Mouse (Mus musculus) forebrain, embryonic 12.5 days (tissue): Measurements from ENCODE around the gene 2010111I01Rik. TPM values are rescaled to one million over a fixed set of nuclear protein-coding genes. Genes with fewer than 3 reads are reported as not detected.

Source experiments
- ATAC-seq: fragments of 200-750 bp; cut with Nextera tagmentation; 2 replicates; pipeline ENCODE4 v1.8.0; 2017; ENCODE audit warnings: moderate TSS enrichment; ENCODE audit not compliant: low FRiP score
- H3K27ac ChIP-seq: fragments of 300-500 bp; sonication (generic); 2 replicates; pipeline ENCODE4 v1.5.1; 2016; ENCODE audit warnings: mild to moderate bottlenecking
- H3K27me3 ChIP-seq: fragments of 300-500 bp; sonication (generic); 2 replicates; pipeline ENCODE4 v1.6.1; 2016; ENCODE audit warnings: mild to moderate bottlenecking
- H3K36me3 ChIP-seq: fragments of 300-500 bp; sonication (generic); replicated peaks from 2 replicates; pipeline ENCODE4 v1.6.1; 2016; ENCODE audit warnings: mild to moderate bottlenecking
- H3K4me1 ChIP-seq: fragments of 300-500 bp; sonication (generic); 2 replicates; pipeline ENCODE4 v1.6.1; 2016
- H3K4me2 ChIP-seq: fragments of 300-500 bp; sonication (generic); 2 replicates; pipeline ENCODE4 v1.6.1; 2016; ENCODE audit warnings: mild to moderate bottlenecking, moderate library complexity
- H3K4me3 ChIP-seq: fragments of 300-500 bp; sonication (generic); replicated peaks from 2 replicates; pipeline ENCODE4 v1.5.1; 2016; ENCODE audit warnings: mild to moderate bottlenecking
- H3K9ac ChIP-seq: fragments of 300-500 bp; sonication (generic); 2 replicates; pipeline ENCODE4 v1.6.1; 2016; ENCODE audit warnings: mild to moderate bottlenecking
- H3K9me3 ChIP-seq: fragments of 300-500 bp; sonication (generic); 2 replicates; pipeline ENCODE4 v1.6.1; 2016
- WGBS: fragments of 180-500 bp; shearing (Covaris S2); methylation state at CpG from one replicate; pipeline ENCODE4 v1.1.7; 2016; 5-methylcytosine and 5-hydroxymethylcytosine counted together
- polyA plus RNA-seq: library from polyadenylated mRNA; unstranded; fragments of >200 nt; fragmentation: Nextera tagmentation; extraction: Ambion mirVana; gene quantifications from 2 replicates; pipeline ENCODE4 v1.2.1, GENCODE M21; 2016

Gene 2010111I01Rik
- polyA plus RNA-seq, 1 experiment from 2014 or later: 34.3 TPM

DNA sequence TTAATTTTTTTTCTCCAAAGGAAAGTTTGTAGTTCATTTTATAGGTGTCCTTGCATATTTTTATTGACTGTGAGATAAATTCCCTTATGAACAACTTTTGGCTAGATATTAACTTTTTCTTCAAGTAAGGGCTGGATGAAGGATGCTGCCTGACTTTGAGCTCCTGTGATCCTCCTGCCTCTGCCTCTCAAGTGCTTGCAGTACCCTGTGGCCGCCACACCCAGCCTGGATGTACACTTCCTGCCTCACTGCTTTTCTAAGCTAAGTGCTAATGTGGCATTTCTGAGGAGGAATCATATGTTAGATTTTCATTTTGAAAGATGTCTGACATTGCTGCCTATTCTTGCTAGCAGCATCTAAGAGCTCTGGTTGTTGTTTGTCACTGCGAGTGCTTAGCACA lies 73.7 kb downstream of the 2010111I01Rik start:
- ATAC-seq: no peak
- H3K27me3 ChIP-seq: no peaks in the 10 kb centered on the region
- H3K9ac ChIP-seq: no peak overlapping the region
- 84% methylated on average over 2 of the region's 2 CpGs for WGBS
- no peak overlapping the region for H3K4me3 ChIP-seq
- H3K9me3 ChIP-seq: no peaks in the 10 kb centered on the region
- no peak overlapping the region for H3K4me2 ChIP-seq
- no peaks in the 10 kb centered on the region for H3K36me3 ChIP-seq
- H3K27ac ChIP-seq: no peak overlapping the region
- H3K4me1 ChIP-seq: 0 out of 2 replicates have a peak, but pooled peaks cover under 1% of the 10 kb centered on the region

DNA sequence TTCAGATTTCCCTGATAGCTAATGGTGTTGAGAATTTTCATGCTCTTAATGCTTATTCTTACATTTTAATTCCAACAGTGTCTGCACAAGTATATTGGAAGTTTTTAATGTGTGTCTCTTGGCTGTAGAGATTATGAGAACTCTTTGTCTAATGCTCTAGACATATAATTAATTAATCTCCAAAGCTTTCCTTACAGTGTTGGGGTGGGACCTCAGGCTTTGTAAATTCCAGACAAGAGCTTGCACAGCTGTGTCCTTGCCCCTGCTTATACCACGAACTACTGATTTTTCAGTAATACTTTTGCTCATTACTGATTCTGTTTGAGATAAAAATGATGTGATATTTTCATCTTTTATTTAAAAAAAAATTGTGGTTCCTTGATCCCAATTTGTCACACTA lies 74.2 kb downstream of the 2010111I01Rik start:
- Histone ChIP-seq H3K4me1 (no peaks in the 10 kb centered on the region), H3K27ac (no peak overlapping the region), H3K9ac (no peak overlapping the region), H3K4me2 (no peak overlapping the region), H3K4me3 (no peak overlapping the region), H3K27me3 (no peaks in the 10 kb centered on the region), H3K9me3 (no peaks in the 10 kb centered on the region), H3K36me3 (no peaks in the 10 kb centered on the region)
- WGBS: 70% methylated on average over 1 of the region's 1 CpGs
- no peak for ATAC-seq

DNA sequence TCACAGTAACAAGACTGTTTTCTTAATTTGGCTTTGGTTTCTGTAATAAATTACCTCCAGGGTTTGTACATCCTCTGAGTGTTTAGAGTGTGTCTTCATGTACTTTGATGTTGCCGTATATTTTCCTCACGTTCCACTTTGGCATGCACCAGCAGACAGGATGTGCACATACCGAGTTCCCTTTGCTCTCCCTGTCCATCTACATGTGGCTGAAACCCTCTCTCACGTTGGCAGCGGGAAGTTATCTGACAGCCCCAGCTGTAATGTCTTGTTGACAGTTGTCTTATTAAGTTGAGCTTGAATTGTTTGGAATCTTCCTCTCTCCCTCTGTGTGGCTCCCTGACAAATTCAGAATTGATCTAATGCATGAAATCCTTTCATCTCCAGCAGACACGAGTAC lies 74.6 kb downstream of the 2010111I01Rik start:
- Histone ChIP-seq H3K27me3 (no peaks in the 10 kb centered on the region), H3K9me3 (no peaks in the 10 kb centered on the region), H3K4me2 (no peak overlapping the region), H3K9ac (no peak overlapping the region), H3K4me1 (no peaks in the 10 kb centered on the region), H3K36me3 (no peaks in the 10 kb centered on the region), H3K4me3 (no peak overlapping the region), H3K27ac (no peak overlapping the region)
- WGBS: 76% methylated on average over 6 of the region's 6 CpGs
- ATAC-seq: no peak

DNA sequence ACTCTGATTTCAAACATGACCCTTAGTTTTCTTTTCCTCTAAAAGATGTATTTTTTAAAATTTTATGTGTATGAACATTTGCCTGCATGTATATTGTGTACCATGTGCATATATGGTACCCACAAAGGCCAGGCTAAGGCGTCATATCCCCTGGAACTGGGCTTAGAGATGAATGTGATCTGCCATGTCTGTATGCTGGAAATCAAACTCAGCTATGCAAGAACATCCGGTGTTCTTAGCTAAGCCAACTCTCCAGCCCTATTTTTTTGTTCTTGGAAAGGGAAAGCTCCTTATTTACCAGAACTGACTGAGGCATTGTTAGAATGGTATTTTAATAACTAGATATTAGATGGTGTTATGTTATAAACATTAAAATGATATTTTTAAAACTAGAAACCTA lies 75.2 kb downstream of the 2010111I01Rik start:
- no peak overlapping the region for H3K9ac ChIP-seq
- no peak for ATAC-seq
- H3K4me2 ChIP-seq: no peak overlapping the region
- no peak overlapping the region for H3K27ac ChIP-seq
- H3K4me3 ChIP-seq: no peak overlapping the region
- WGBS: 89% methylated on average over 2 of the region's 2 CpGs
- H3K9me3 ChIP-seq: no peaks in the 10 kb centered on the region
- no peaks in the 10 kb centered on the region for H3K36me3 ChIP-seq
- H3K27me3 ChIP-seq: no peaks in the 10 kb centered on the region
- no peaks in the 10 kb centered on the region for H3K4me1 ChIP-seq

DNA sequence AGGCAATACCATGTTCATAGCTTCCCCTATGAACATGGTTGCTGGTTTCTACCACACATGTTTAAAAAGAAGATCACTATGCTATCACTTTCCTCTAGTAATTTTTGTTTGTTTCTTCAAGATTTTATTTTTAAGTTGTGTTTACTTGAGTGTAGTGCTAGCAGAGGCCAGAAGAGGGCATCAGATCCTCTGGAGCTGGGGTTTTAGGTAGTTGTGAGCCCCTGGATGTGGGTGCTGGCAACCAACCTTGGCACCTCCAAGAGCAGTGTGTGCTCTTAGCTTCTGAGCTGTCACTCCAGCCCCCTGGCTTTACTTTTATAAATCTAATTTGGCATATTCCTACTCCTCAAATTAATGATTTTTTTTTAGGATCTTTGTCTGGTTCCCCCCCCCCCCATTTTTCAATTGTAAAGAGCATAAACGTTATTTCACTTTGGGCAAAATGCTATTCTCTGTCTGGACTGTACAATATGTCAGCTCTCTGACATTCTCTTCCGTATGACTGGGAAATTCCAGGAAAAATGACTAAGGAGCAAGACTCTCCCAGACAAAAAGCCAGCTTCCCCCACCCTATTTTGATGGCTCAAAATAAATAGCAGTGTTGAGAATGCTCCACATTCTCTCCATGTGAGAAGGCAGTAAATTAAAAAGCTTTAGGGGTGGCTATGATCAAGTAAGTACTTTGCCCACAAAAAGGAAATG lies 81.0 kb downstream of the 2010111I01Rik start:
- H3K4me1 ChIP-seq: no peaks in the 10 kb centered on the region
- no peak overlapping the region for H3K4me2 ChIP-seq
- H3K27me3 ChIP-seq: no peaks in the 10 kb centered on the region
- 84% methylated on average over 2 of the region's 2 CpGs for WGBS
- H3K27ac ChIP-seq: no peak overlapping the region
- H3K9ac ChIP-seq: no peak overlapping the region
- no peaks in the 10 kb centered on the region for H3K36me3 ChIP-seq
- H3K4me3 ChIP-seq: no peak overlapping the region
- ATAC-seq: no peak
- H3K9me3 ChIP-seq: no peaks in the 10 kb centered on the region

DNA sequence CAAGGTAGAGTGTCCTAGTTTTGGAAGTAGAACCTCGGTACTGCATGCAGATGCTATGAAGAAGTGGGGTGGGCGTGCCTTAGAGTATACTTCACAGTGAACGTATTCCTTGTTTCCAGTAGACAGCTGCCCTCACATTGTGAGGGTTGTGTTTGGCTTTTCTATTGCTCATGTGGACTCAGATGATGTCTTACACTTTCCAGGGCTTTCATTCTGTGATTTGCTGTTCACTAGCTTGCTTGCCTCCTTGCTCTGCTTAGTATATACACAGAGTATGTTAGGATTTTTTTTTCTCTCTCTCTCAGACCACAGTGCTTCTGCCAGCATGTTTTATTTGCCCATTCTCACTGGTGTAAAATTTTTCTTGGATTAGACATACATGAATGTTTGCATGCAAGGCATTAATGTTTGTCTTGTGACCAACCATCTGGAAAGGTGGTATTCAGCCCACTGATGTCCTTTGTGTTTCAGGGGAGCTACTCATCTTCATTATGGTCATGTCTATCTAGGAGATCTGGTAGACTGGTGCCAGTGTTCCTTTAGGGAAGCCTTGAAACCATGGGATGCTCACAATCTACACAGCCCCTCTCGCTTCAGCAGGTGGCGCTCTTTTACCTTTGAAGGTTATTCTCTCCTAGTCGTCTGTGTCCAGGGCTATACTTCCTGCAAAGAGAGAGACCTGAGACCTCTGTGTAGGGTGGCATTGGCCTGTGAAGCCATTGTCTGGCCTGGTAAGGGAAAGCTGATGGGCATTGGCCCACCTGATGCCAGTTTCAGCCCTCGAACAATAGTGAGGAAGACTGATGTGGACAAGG lies 81.7 kb downstream of the 2010111I01Rik start:
- Histone ChIP-seq H3K4me1 (no peaks in the 10 kb centered on the region), H3K36me3 (no peaks in the 10 kb centered on the region), H3K4me3 (no peak overlapping the region), H3K4me2 (no peak overlapping the region), H3K27ac (no peak overlapping the region), H3K9me3 (no peaks in the 10 kb centered on the region), H3K27me3 (no peaks in the 10 kb centered on the region), H3K9ac (no peak overlapping the region)
- WGBS: 45% methylated on average over 7 of the region's 7 CpGs
- peak; percentile 74 for ATAC-seq

DNA sequence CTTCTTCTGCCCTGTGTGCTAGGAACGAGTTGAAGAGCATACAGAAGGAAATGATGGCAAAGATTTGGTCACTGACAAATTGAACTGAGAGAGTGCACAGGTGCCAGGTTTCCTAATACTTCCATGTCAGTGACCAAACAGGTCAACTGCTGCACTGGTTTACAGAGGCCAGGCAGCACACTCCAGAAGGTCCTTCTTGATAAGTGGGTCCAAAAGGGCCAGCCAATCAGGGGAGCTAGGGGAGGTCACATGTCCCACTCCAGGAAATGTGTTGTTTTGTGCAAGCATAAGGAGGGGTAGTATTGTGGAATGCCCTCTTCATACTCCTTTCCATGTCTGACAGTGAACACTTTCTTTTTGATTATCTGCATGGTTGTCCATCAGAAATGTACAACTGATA lies 99.0 kb downstream of the 2010111I01Rik start:
- Histone ChIP-seq H3K4me3 (no peak overlapping the region), H3K27me3 (no peaks in the 10 kb centered on the region), H3K4me2 (no peak overlapping the region), H3K9ac (no peak overlapping the region), H3K27ac (no peak overlapping the region), H3K4me1 (0 out of 2 replicates have a peak, but pooled peaks cover 7% of the 10 kb centered on the region), H3K36me3 (no peaks in the 10 kb centered on the region), H3K9me3 (no peaks in the 10 kb centered on the region)
- no peak for ATAC-seq
- WGBS: 81% methylated on average over 1 of the region's 1 CpGs

DNA sequence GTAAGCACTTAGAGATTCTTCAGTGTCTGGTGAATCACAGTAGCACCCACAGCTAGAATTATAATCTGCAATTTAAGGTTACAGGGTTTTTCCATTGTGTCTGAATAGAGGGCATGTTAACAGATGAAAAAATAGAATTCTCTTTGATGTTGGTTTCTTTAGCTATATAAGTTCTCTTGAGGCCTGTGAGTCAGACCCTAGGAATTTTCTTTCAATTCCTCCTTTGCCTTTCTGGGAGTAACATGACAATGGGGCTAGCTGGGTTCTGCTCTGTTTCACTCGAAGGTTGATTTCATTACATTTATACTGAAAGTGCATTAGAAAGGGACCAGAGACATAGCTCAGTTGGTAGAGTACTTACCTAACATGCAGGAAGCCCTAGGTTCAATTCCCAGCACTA lies 101.9 kb downstream of the 2010111I01Rik start:
- H3K27ac ChIP-seq: no peak overlapping the region
- H3K4me2 ChIP-seq: no peak overlapping the region
- no peak overlapping the region for H3K9ac ChIP-seq
- no peaks in the 10 kb centered on the region for H3K27me3 ChIP-seq
- H3K9me3 ChIP-seq: no peaks in the 10 kb centered on the region
- no peak for ATAC-seq
- H3K4me1 ChIP-seq: 0 out of 2 replicates have a peak, but pooled peaks cover 8% of the 10 kb centered on the region
- no peaks in the 10 kb centered on the region for H3K36me3 ChIP-seq
- WGBS: 75% methylated on average over 1 of the region's 1 CpGs
- H3K4me3 ChIP-seq: no peak overlapping the region

DNA sequence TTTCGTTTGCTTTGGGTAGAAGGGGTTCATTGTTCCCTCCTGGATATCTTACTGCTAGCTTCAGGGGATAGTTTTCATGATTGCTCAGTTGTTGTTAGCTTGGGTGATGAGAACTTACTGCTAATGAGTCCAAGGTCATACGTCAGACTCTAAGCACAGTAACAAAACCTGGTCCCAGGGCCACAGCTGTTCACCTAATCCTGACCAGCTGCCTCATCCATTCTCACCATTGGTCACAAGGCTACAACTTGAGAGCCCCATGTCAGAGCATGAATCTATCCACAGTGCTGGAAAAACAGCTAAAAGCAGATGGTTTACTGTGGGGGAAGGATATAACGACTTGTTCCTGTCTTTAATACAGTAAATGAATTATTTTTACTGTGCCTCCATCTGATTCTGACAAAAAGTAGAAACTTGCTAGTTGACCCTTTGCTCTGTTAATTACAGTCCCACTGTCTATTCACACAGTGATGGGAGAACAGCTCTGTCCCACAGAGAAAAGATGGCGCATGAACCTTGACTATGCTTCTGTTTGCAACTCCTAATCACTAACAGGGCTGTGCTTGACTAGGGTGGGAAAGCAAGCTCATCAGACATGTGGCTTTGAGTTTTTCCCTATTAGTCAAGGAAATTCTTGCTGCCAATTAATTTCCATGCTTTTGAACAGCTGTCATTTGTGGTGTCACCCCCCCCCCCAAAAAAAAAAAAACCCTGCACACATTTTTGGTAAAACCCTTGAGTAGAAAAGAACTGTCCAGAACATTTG lies 103.9 kb downstream of the 2010111I01Rik start:
- Histone ChIP-seq H3K4me2 (no peak overlapping the region), H3K4me3 (no peak overlapping the region), H3K27me3 (no peaks in the 10 kb centered on the region), H3K4me1 (0 out of 2 replicates have a peak, but pooled peaks cover 8% of the 10 kb centered on the region), H3K9me3 (no peaks in the 10 kb centered on the region), H3K9ac (no peak overlapping the region), H3K27ac (no peak overlapping the region), H3K36me3 (no peaks in the 10 kb centered on the region)
- WGBS: 74% methylated on average over 4 of the region's 4 CpGs
- ATAC-seq: no peak

DNA sequence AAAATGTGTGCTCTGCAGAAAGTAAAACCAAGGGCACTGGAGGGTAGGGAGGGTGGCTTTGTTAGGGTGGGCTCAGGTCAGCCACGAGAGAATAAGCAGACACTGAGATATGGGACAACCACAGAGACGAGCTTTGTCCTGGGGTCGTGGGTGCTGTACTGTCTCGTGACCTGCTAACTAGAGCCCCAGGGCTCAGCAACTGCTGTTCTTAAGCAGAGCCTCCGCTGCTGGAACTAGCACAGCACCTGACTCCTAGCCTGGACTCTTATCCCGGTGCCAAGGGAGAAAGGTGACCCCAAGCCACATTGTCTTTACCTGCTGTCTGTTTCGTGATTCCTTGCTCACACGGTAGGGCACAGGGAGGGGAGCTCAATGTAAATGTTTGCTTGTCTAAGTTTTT lies 107.2 kb downstream of the 2010111I01Rik start:
- H3K27ac ChIP-seq: no peak overlapping the region
- ATAC-seq: no peak
- WGBS: 66% methylated on average over 8 of the region's 8 CpGs

DNA sequence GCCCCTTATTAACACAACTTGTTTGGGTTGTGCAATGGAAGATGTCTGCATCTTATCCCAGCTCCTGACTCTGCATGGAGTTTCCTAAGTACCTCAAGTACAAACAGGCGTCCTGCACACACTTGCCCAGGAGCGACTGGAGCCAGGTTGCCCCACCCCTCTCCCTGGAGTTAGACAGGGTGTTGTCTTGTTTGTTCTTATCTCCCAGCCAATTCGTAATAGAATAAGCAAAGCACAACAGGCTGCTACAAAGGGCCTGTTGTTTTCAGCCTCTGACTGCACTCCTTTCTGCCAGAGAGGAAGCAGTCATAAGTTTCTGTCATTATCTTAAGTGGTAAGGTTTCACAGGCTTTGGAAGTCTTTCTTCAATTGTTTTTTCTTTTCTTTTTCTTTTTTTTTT lies 107.7 kb downstream of the 2010111I01Rik start:
- no peak for ATAC-seq
- no peak overlapping the region for H3K27ac ChIP-seq
- H3K4me1 ChIP-seq: 0 out of 2 replicates have a peak, but pooled peaks cover 8% of the 10 kb centered on the region
- no peaks in the 10 kb centered on the region for H3K36me3 ChIP-seq
- H3K9me3 ChIP-seq: no peaks in the 10 kb centered on the region
- H3K4me3 ChIP-seq: no peak overlapping the region
- H3K4me2 ChIP-seq: no peak overlapping the region
- no peaks in the 10 kb centered on the region for H3K27me3 ChIP-seq
- WGBS: 42% methylated on average over 3 of the region's 3 CpGs
- H3K9ac ChIP-seq: no peak overlapping the region

More for the DNA sequence above, 107.2 kb downstream of the 2010111I01Rik start:
- H3K9ac ChIP-seq: no peak overlapping the region
- no peak overlapping the region for H3K4me2 ChIP-seq
- no peaks in the 10 kb centered on the region for H3K9me3 ChIP-seq
- H3K4me1 ChIP-seq: 0 out of 2 replicates have a peak, but pooled peaks cover 8% of the 10 kb centered on the region
- H3K36me3 ChIP-seq: no peaks in the 10 kb centered on the region
- H3K27me3 ChIP-seq: no peaks in the 10 kb centered on the region
- H3K4me3 ChIP-seq: no peak overlapping the region

DNA sequence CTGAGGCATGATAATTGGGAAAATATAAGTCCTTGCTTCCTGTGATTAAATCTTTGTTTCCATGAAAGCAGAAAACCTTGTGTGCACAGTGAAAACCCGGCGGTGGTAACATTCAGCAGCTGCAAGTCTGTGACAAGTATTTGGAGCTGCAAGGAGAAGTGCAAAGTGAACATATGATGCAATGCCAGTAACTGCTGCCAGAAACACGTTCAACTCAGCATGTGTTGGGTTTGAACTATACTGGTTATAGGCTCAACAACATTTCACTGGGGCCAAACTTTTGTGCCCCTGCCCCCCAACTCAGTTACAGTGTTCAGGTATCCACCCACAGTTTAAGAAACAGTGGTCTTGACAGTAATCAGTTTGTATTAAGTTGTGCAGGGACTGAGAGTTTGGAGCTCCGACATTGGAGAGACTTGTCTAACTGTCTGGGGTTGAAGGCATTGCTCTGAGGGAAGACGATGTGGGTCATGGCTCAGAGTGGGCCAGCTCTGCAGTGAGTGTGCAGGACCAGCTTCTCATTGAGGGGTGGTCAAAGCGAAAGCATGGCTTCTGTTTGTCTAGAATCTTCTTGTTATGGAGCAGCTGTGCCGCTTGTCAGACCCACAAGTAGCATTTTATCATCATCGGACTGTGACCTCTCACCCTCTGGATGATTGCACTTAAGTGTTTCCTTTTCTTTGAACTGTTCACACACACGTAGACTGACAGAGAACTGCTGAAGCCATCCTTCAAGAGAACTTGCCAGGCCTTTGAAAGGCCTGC lies 109.4 kb downstream of the 2010111I01Rik start:
- H3K27ac ChIP-seq: no peak overlapping the region
- H3K4me3 ChIP-seq: no peak overlapping the region
- H3K36me3 ChIP-seq: no peaks in the 10 kb centered on the region
- H3K27me3 ChIP-seq: no peaks in the 10 kb centered on the region
- 80% methylated on average over 9 of the region's 9 CpGs for WGBS
- no peak for ATAC-seq
- no peak overlapping the region for H3K9ac ChIP-seq
- H3K4me2 ChIP-seq: no peak overlapping the region
- no peaks in the 10 kb centered on the region for H3K4me1 ChIP-seq
- no peaks in the 10 kb centered on the region for H3K9me3 ChIP-seq
